In genomic region chr2:152828532-152828931, GRCm38 (mm10) we compare ENCODE assay signal across 8 mouse cellular contexts. TPM values are rescaled to one million over a fixed set of nuclear protein-coding genes. Genes with fewer than 3 reads are reported as not detected.
DNase-seq lines count a peak whose midpoint lies in the region; ATAC-seq lines count a peak whose summit lies in the region.

No protein-coding gene starts in this region.

- WGBS in lung, embryonic 15.5 days: 25% methylated on average over 1 of the region's 1 CpGs
- WGBS in embryonic facial prominence, embryonic 15.5 days: 50% methylated on average over 1 of the region's 1 CpGs
- WGBS in midbrain, embryonic 10.5 days: 83% methylated on average over 1 of the region's 1 CpGs

- H3K9ac ChIP-seq in lung, embryonic 15.5 days: peak overlapping the region; percentile 80
- H3K9ac ChIP-seq in embryonic facial prominence, embryonic 15.5 days: peak overlapping the region; percentile 33

- H3K27me3 ChIP-seq in lung, embryonic 15.5 days: no peaks in the 10 kb centered on the region
- no peaks in the 10 kb centered on the region for H3K27me3 ChIP-seq in embryonic facial prominence, embryonic 15.5 days
- no peaks in the 10 kb centered on the region for H3K27me3 ChIP-seq in midbrain, embryonic 10.5 days (ENCODE audit: low read depth, poor library complexity, severe bottlenecking)

- H3K4me1 ChIP-seq in lung, embryonic 15.5 days: peaks cover 62% of the 10 kb centered on the region
- peaks cover 48% of the 10 kb centered on the region for H3K4me1 ChIP-seq in embryonic facial prominence, embryonic 15.5 days
- peaks cover 55% of the 10 kb centered on the region for H3K4me1 ChIP-seq in midbrain, embryonic 10.5 days

- DNase-seq in lung, adult 18-20 months: no peak
- DNase-seq in kidney, adult 11 months: peak; percentile 81
- DNase-seq in midbrain, embryonic 10.5 days (ENCODE audit: low spot score): no peak
- DNase-seq in embryo, embryonic 10.5 days (ENCODE audit: low spot score): no peak

- peak overlapping the region; percentile 80 for H3K27ac ChIP-seq in lung, embryonic 15.5 days
- peak overlapping the region; percentile 99 for H3K27ac ChIP-seq in embryonic facial prominence, embryonic 15.5 days (replicated peaks)
- H3K27ac ChIP-seq in midbrain, embryonic 10.5 days (replicated peaks): peak overlapping the region; percentile 74

- peak overlapping the region; percentile 62 for H3K4me3 ChIP-seq in lung, embryonic 15.5 days
- peak overlapping the region; percentile 82 for H3K4me3 ChIP-seq in embryonic facial prominence, embryonic 15.5 days (replicated peaks)
- H3K4me3 ChIP-seq in midbrain, embryonic 10.5 days: peak overlapping the region; percentile 88

- H3K9me3 ChIP-seq in lung, embryonic 15.5 days: no peaks in the 10 kb centered on the region
- no peaks in the 10 kb centered on the region for H3K9me3 ChIP-seq in embryonic facial prominence, embryonic 15.5 days (replicated peaks)
- H3K9me3 ChIP-seq in midbrain, embryonic 10.5 days (replicated peaks): no peaks in the 10 kb centered on the region

- H3K36me3 ChIP-seq in lung, embryonic 15.5 days: no peaks in the 10 kb centered on the region
- peaks cover 8% of the 10 kb centered on the region for H3K36me3 ChIP-seq in embryonic facial prominence, embryonic 15.5 days
- peaks cover 54% of the 10 kb centered on the region for H3K36me3 ChIP-seq in midbrain, embryonic 10.5 days

- ATAC-seq in lung, embryonic 15.5 days (ENCODE audit: borderline replicate concordance, extremely low read depth, low FRiP score, low TSS enrichment): no peak
- no peak for ATAC-seq in embryonic facial prominence, embryonic 15.5 days (ENCODE audit: insufficient number of reproducible peaks, low FRiP score, low TSS enrichment, low read depth)
- ATAC-seq in monocyte, adult 5-6 weeks (replicated peaks; ENCODE audit: insufficient number of reproducible peaks, low FRiP score, low TSS enrichment, poor library complexity, severe bottlenecking): no peak
- no peak for ATAC-seq in megakaryocyte progenitor cell, adult 5-6 weeks (replicated peaks; ENCODE audit: poor library complexity)

- peak overlapping the region; percentile 66 for H3K4me2 ChIP-seq in lung, embryonic 15.5 days
- H3K4me2 ChIP-seq in embryonic facial prominence, embryonic 15.5 days (replicated peaks): peak overlapping the region; percentile 75

RNA-seq across cellular contexts. Expression of gene Bcl2l1, which starts 3.0 kb away (rescaled TPM):
- 101 and 107 TPM in 2 replicates for polyA plus RNA-seq in lung, embryonic 15.5 days (2015; fragmentation: Nextera tagmentation; extraction: Ambion mirVana)
- polyA plus RNA-seq in embryonic facial prominence, embryonic 15.5 days (2015; fragmentation: Nextera tagmentation; extraction: Ambion mirVana): 99.1 and 99.7 TPM in 2 replicates
- polyA plus RNA-seq in midbrain, embryonic 10.5 days (2016; fragmentation: Nextera tagmentation; extraction: Ambion mirVana): 107 and 128 TPM in 2 replicates
- total RNA-seq in monocyte, adult 5-6 weeks (2017): 11.8 to 39.0 TPM (median 21.7 TPM) in 3 replicates
- 8.1 and 10.2 TPM in 2 replicates for total RNA-seq in megakaryocyte progenitor cell, adult 5-6 weeks (2015)
- total RNA-seq in megakaryocyte progenitor cell, adult 5-6 weeks (2017): 13.5 and 18.4 TPM in 2 replicates

RNA-seq across cellular contexts. Expression of gene Tpx2, which starts 19.2 kb away (rescaled TPM):
- polyA plus RNA-seq in lung, embryonic 15.5 days (2015; fragmentation: Nextera tagmentation; extraction: Ambion mirVana): 92.1 and 94.7 TPM in 2 replicates
- 60.1 and 60.6 TPM in 2 replicates for polyA plus RNA-seq in embryonic facial prominence, embryonic 15.5 days (2015; fragmentation: Nextera tagmentation; extraction: Ambion mirVana)
- 153 TPM in 2 replicates for polyA plus RNA-seq in midbrain, embryonic 10.5 days (2016; fragmentation: Nextera tagmentation; extraction: Ambion mirVana)
- 1.1 to 2.7 TPM (median 1.6 TPM) in 3 replicates for total RNA-seq in monocyte, adult 5-6 weeks (2017)
- total RNA-seq in megakaryocyte progenitor cell, adult 5-6 weeks (2015): 104 and 111 TPM in 2 replicates
- total RNA-seq in megakaryocyte progenitor cell, adult 5-6 weeks (2017): 112 and 114 TPM in 2 replicates
